Mouse (Mus musculus) stomach, embryonic 16.5 days (tissue): ENCODE results near the gene Gatb. TPM values are rescaled to one million over a fixed set of nuclear protein-coding genes. Genes with fewer than 3 reads are reported as not detected.
A peak's percentile ranks its signal among the peaks of the same experiment; 100 is the strongest.

Source experiments
- ATAC-seq: fragments of 200-750 bp; cut with Nextera tagmentation; 2 replicates; pipeline ENCODE4 v1.8.0; 2017; ENCODE audit warnings: moderate number of reproducible peaks, moderate TSS enrichment; ENCODE audit not compliant: insufficient read depth, low FRiP score
- H3K27ac ChIP-seq: fragments of 300-500 bp; sonication (generic); 2 replicates; pipeline ENCODE4 v1.5.1; 2014; ENCODE audit warnings: low read length
- H3K27me3 ChIP-seq: fragments of 300-500 bp; sonication (generic); 2 replicates; pipeline ENCODE4 v1.6.1; 2014; ENCODE audit warnings: low read length, control low read depth, mixed read lengths; ENCODE audit not compliant: control insufficient read depth, insufficient read depth
- H3K36me3 ChIP-seq: fragments of 300-500 bp; sonication (generic); 2 replicates; pipeline ENCODE4 v1.6.1; 2014; ENCODE audit warnings: low read length; ENCODE audit not compliant: control insufficient read depth, insufficient read depth
- H3K4me1 ChIP-seq: fragments of 300-500 bp; sonication (generic); 2 replicates; pipeline ENCODE4 v1.6.1; 2014; ENCODE audit warnings: low read length, control low read depth, mixed read lengths; ENCODE audit not compliant: control insufficient read depth, insufficient read depth
- H3K4me2 ChIP-seq: fragments of 300-500 bp; sonication (generic); 2 replicates; pipeline ENCODE4 v1.6.1; 2014; ENCODE audit warnings: low read depth, low read length, mixed read lengths
- H3K4me3 ChIP-seq: fragments of 300-500 bp; sonication (generic); replicated peaks from 2 replicates; pipeline ENCODE4 v1.5.1; 2014; ENCODE audit warnings: mild to moderate bottlenecking, low read length
- H3K9ac ChIP-seq: fragments of 300-500 bp; sonication (generic); 2 replicates; pipeline ENCODE4 v1.6.1; 2014; ENCODE audit warnings: low read length
- H3K9me3 ChIP-seq: fragments of 300-500 bp; sonication (generic); replicated peaks from 2 replicates; pipeline ENCODE4 v1.6.1; 2016; ENCODE audit warnings: low read length, control low read depth; ENCODE audit not compliant: control insufficient read depth
- WGBS: fragments of 180-500 bp; shearing (Covaris S2); extraction: QIAGEN DNeasy Blood & Tissue Kit; methylation state at CpG from one replicate; pipeline ENCODE4 v1.1.7; 2014; 5-methylcytosine and 5-hydroxymethylcytosine counted together
- polyA plus RNA-seq: library from polyadenylated mRNA; unstranded; fragments of >200 nt; fragmentation: Nextera tagmentation; extraction: Ambion mirVana; gene quantifications from 2 replicates; pipeline ENCODE4 v1.2.1, GENCODE M21; 2015

The Gatb gene
- polyA plus RNA-seq, 1 experiment from 2014 or later = 24.2 TPM

DNA sequence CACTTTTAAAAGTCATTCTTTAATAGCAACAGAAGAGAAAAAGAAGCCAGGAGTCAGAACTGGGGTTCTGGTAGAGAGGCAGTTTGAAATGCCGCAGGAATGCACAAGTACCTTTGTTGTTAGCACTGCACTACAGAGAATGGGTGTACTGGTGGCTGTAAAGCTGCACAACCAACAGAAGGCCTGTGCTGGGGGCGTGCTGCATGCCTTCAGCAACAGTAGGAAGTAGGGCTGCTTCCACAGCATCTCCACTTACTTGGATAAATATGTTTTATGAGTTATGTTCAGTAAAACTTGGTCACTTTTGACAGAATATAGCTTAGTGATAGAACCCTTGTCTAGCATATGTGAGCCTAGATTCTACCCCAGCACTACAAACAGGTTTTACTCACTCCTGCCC, 33.8 kb downstream of the Gatb start:
- 97% methylated on average over 2 of the region's 2 CpGs for WGBS
- Histone ChIP-seq H3K36me3 (no peaks in the 10 kb centered on the region), H3K27ac (no peak overlapping the region), H3K4me2 (no peak overlapping the region), H3K9ac (no peak overlapping the region), H3K4me3 (no peak overlapping the region), H3K27me3 (no peaks in the 10 kb centered on the region), H3K9me3 (no peaks in the 10 kb centered on the region), H3K4me1 (no peaks in the 10 kb centered on the region)
- no peak for ATAC-seq

DNA sequence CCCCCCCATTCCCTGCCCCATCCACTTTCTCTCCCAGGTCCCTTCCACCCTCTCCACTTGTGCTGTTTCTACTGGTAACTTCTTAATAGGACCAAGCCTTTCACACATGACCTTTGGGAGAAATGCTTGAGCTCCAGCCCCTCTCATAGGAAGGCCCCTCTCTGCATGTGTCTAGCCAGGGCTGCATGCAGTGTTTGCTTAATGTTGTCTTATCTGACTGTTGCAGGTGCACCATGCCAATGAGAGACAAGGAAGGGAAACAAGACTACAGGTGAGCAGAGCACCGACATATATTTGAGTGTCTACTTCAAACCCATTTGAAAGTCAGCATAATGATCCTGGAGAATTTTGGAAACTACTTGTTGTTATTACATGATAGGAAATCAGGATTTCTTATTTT, 42.5 kb downstream of the Gatb start:
- Histone ChIP-seq H3K4me3 (no peak overlapping the region), H3K4me2 (no peak overlapping the region), H3K9ac (no peak overlapping the region), H3K27me3 (no peaks in the 10 kb centered on the region), H3K9me3 (no peaks in the 10 kb centered on the region), H3K4me1 (no peaks in the 10 kb centered on the region), H3K27ac (no peak overlapping the region), H3K36me3 (no peaks in the 10 kb centered on the region)
- 83% methylated on average over 1 of the region's 1 CpGs for WGBS
- ATAC-seq = no peak

GRCm38 (mm10) chr3:85618885-85619284, 45.0 kb downstream of the Gatb start:
- no peaks in the 10 kb centered on the region for H3K4me1 ChIP-seq
- H3K9me3 ChIP-seq = no peaks in the 10 kb centered on the region
- no peaks in the 10 kb centered on the region for H3K27me3 ChIP-seq
- no peak overlapping the region for H3K4me3 ChIP-seq
- no peak overlapping the region for H3K4me2 ChIP-seq
- H3K36me3 ChIP-seq = no peaks in the 10 kb centered on the region
- 79% methylated on average over 6 of the region's 6 CpGs for WGBS
- H3K27ac ChIP-seq = no peak overlapping the region
- ATAC-seq = no peak
- H3K9ac ChIP-seq = no peak overlapping the region

DNA sequence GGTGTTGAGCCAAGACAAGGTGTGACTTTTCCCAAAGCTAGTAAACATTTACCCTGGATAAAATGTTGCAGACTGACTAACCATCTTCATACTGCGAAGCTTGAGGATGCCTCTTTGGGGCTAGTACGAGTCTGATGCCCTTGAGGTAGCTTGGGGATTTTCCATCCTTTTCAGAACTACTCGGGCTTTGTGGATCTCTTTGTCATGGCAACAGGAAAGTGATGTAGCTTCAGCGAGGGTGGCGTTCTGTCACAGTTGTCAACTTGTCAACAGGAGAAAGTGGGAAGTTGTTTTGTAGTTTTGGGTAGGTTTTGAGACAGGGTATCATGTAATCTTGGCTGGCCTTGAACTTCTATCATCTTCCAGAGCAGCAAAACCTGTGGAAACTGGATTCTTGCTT, 45.4 kb downstream of the Gatb start:
- no peaks in the 10 kb centered on the region for H3K27me3 ChIP-seq
- no peak overlapping the region for H3K27ac ChIP-seq
- WGBS = 94% methylated on average over 5 of the region's 5 CpGs
- H3K36me3 ChIP-seq = no peaks in the 10 kb centered on the region
- H3K4me3 ChIP-seq = no peak overlapping the region
- no peak for ATAC-seq
- no peaks in the 10 kb centered on the region for H3K4me1 ChIP-seq
- H3K9ac ChIP-seq = no peak overlapping the region
- H3K4me2 ChIP-seq = no peak overlapping the region
- H3K9me3 ChIP-seq = no peaks in the 10 kb centered on the region

- no peak overlapping the region for H3K9ac ChIP-seq
- no peaks in the 10 kb centered on the region for H3K36me3 ChIP-seq
- H3K27ac ChIP-seq = no peak overlapping the region
- no peaks in the 10 kb centered on the region for H3K4me1 ChIP-seq
- WGBS = 95% methylated on average over 1 of the region's 1 CpGs
- no peaks in the 10 kb centered on the region for H3K27me3 ChIP-seq
- no peaks in the 10 kb centered on the region for H3K9me3 ChIP-seq
- no peak for ATAC-seq
- H3K4me3 ChIP-seq = no peak overlapping the region
- no peak overlapping the region for H3K4me2 ChIP-seq
Measured at GRCm38 (mm10) chr3:85619751-85620150, 45.8 kb downstream of the Gatb start.

GRCm38 (mm10) chr3:85629895-85630510, 56.1 kb downstream of the Gatb start:
- Histone ChIP-seq H3K27ac (no peak overlapping the region), H3K9ac (no peak overlapping the region), H3K36me3 (no peaks in the 10 kb centered on the region), H3K4me3 (no peak overlapping the region), H3K4me2 (no peak overlapping the region), H3K9me3 (0 out of 2 replicates have a peak, but pooled peaks cover 3% of the 10 kb centered on the region), H3K27me3 (no peaks in the 10 kb centered on the region), H3K4me1 (no peaks in the 10 kb centered on the region)
- WGBS = 89% methylated on average over 4 of the region's 4 CpGs
- peak; percentile 47; the same call in 1 of the 2 replicates for ATAC-seq

DNA sequence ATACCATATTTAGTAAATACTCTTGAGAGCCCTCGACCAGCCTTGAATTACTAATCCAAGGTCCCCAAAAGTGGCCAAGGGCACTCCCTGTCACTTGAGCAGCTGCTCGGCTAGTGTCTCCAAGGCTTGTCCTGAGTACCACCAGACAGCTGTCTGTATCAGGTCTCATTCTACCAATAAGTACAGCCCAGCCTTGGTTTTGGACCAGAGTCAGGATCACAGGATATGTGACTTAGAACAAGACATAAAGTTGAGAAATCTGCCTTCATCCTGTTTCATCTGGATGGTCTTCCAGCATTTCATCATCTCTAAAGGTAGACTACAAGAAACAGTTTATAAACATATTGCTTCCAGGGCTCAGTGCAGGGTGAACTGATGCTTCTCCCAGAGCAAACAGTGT, 59.8 kb downstream of the Gatb start:
- Histone ChIP-seq H3K27ac (no peak overlapping the region), H3K4me1 (no peaks in the 10 kb centered on the region), H3K4me3 (no peak overlapping the region), H3K4me2 (no peak overlapping the region), H3K9ac (no peak overlapping the region), H3K9me3 (0 out of 2 replicates have a peak, but pooled peaks cover 3% of the 10 kb centered on the region), H3K36me3 (no peaks in the 10 kb centered on the region), H3K27me3 (no peaks in the 10 kb centered on the region)
- ATAC-seq = no peak
- WGBS = 85% methylated on average over 2 of the region's 2 CpGs

DNA sequence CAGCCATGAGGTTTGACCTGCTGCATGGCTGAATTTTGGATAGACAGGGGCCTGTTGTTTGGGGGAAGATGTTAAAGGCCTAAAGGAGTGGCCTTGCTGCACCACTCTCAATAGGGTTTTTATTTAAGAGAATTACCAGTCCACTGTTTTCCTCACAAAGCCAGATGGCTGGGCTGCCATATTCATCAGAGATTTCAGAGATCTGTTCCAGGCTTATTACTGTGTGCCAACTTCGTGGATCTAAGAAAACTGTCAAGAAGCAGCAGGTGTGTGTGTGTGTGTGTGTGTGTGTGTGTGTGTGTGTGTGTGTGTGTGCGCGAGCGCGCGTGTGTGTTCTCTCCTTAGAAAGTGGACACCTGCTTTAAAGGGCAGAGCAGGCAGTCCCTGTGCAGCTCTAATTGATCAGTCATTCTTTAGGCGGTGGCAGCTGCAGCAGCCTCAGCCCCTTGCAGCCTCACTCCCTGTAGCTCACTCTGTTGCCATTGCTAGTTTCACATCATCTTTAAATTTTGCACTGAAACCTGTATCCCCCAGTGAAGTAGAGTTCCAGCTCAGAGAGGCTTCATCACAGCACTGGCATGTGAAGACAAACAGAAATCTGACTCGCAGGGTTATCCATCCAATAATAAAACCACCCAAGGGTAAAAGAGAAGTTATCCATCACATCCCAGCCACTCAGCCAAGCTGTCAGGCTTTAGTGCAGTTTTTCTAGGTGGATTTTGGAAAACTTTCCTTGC, 60.6 kb downstream of the Gatb start:
- H3K27ac ChIP-seq = no peak overlapping the region
- no peaks in the 10 kb centered on the region for H3K36me3 ChIP-seq
- H3K4me2 ChIP-seq = no peak overlapping the region
- 69% methylated on average over 8 of the region's 8 CpGs for whole genome bisulfite sequencing
- H3K9ac ChIP-seq = no peak overlapping the region
- H3K4me3 ChIP-seq = no peak overlapping the region
- H3K27me3 ChIP-seq = no peaks in the 10 kb centered on the region
- no peaks in the 10 kb centered on the region for H3K9me3 ChIP-seq
- H3K4me1 ChIP-seq = no peaks in the 10 kb centered on the region
- ATAC-seq = no peak

DNA sequence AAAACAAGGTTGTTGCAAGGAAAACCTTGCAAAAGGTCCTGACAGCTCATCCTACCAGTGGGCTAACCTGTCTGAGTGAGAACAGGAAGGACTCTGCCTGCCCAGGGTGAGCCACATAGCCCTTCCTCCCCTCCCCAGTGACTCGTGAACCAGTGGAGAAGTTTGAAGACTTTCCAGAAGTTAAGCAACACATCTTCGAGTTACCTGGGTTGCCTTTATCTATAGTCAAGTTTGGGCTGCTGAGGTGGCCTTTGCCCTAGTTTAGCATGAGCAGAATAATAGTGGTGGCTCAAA, 61.2 kb downstream of the Gatb start:
- no peak overlapping the region for H3K9ac ChIP-seq
- H3K36me3 ChIP-seq = no peaks in the 10 kb centered on the region
- no peak overlapping the region for H3K4me2 ChIP-seq
- no peak for ATAC-seq
- no peaks in the 10 kb centered on the region for H3K9me3 ChIP-seq
- WGBS = 52% methylated on average over 2 of the region's 2 CpGs
- H3K27me3 ChIP-seq = no peaks in the 10 kb centered on the region
- H3K4me3 ChIP-seq = no peak overlapping the region
- H3K27ac ChIP-seq = no peak overlapping the region
- no peaks in the 10 kb centered on the region for H3K4me1 ChIP-seq
